Mouse (Mus musculus) erythroblast, embryonic 14.5 days (primary cell): ENCODE data around the gene Rc3h1. TPM values are rescaled to one million over a fixed set of nuclear protein-coding genes. Genes with fewer than 3 reads are reported as not detected.
"Not testable (repeated sequence)": the region's sequence is repeated elsewhere in the genome, so short reads cannot be mapped to it uniquely, and the experiment has no call there.

ENCODE experiments used
- H3K27me3 ChIP-seq: 2 replicates; pipeline ENCODE4 v1.6.1; 2012; ENCODE audit warnings: inconsistent platforms; ENCODE audit not compliant: control insufficient read depth
- H3K36me3 ChIP-seq: 2 replicates; pipeline ENCODE4 v1.6.1; 2012; ENCODE audit warnings: mild to moderate bottlenecking, inconsistent platforms; ENCODE audit not compliant: control insufficient read depth
- H3K4me1 ChIP-seq: 2 replicates; pipeline ENCODE4 v1.6.1; 2012; ENCODE audit warnings: inconsistent platforms; ENCODE audit not compliant: control insufficient read depth
- H3K4me3 ChIP-seq: replicated peaks from 2 replicates; pipeline ENCODE3; 2012; ENCODE audit warnings: moderate library complexity, mild to moderate bottlenecking, inconsistent platforms
- H3K9me3 ChIP-seq: 2 replicates; pipeline ENCODE4 v1.6.1; 2012; ENCODE audit warnings: low read length, inconsistent platforms, mixed read lengths; ENCODE audit not compliant: control insufficient read depth
- GATA1 ChIP-seq: IDR thresholded peaks from 2 replicates; pipeline ENCODE4 v1.6.1; 2012; ENCODE audit warnings: low read length, inconsistent platforms, mixed read lengths
- TAL1 ChIP-seq: IDR thresholded peaks from 3 replicates; pipeline ENCODE4 v1.6.1; 2012; ENCODE audit warnings: low read length, inconsistent platforms, mixed read lengths
- polyA plus RNA-seq: library from polyadenylated mRNA; stranded (reverse); fragments of >175 nt; gene quantifications from 2 replicates; pipeline ENCODE4 v1.2.3, GENCODE M21; 2012

Rc3h1 gene
- polyA plus RNA-seq: 0.10 and 0.13 TPM in 2 replicates

GRCm38 (mm10) chr1:160906057-160906557, at the start of gene Rc3h1:
Rc3h1 (plus strand) TSS chr1:160906418.
- Histone ChIP-seq H3K9me3 (no peaks in the 10 kb centered on the region), H3K27me3 (peaks cover 22% of the 10 kb centered on the region), H3K36me3 (peaks cover 11% of the 10 kb centered on the region), H3K4me3 (peak within 1 kb of the TSS; percentile 100), H3K4me1 (peaks cover 47% of the 10 kb centered on the region)
- TF ChIP-seq GATA1 (no peak), TAL1 (no peak)

DNA sequence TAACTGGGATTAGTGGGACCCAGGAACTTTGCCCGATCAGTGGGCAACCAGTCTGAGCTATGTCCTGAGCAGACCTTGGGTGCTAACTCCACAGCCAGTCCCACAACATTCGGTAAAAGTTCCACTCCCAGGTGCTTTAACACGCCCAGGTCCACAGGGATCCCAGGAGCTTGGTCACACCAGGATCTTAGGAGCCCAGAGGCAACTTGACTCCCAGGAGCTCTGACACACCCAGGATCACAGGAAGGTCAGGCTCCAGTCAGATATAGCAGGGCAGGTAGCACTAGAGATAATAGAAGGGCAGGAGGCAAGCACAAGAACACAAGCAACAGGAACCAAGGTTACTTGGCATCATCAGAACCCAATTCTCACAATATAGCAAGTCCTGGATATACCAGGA, 48.1 kb upstream of the Rc3h1 start:
- Histone ChIP-seq H3K27me3 (peaks cover 6% of the 10 kb centered on the region), H3K36me3 (no peaks in the 10 kb centered on the region), H3K4me3 (no peak overlapping the region), H3K4me1 (peaks cover 2% of the 10 kb centered on the region), H3K9me3 (no peaks in the 10 kb centered on the region)
- TF ChIP-seq GATA1 (no peak), TAL1 (no peak)

DNA sequence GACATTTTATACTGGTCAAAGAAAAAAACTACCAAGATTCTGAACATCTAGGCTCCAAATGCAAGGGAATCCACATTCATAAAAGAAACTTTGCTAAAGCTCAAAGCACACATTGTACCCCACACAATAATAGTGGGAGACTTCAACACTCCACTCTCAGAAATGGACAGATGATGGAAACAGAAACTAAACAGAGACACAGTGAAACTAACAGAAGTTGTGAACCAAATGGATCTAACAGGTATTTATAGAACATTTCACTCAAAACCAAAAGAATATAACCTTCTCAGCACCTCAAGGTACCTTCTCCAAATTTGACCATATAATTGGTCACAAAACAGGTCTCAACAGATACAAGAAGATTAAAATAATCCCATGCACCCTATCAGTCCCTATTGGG, 46.3 kb upstream of the Rc3h1 start:
- not testable (repeated sequence) for H3K27me3 ChIP-seq, H3K9me3 ChIP-seq, H3K4me1 ChIP-seq, H3K4me3 ChIP-seq, H3K36me3 ChIP-seq

GRCm38 (mm10) chr1:160861142-160861541, 45.1 kb upstream of the Rc3h1 start:
- no peak overlapping the region for H3K4me3 ChIP-seq
- peaks cover 11% of the 10 kb centered on the region for H3K27me3 ChIP-seq
- H3K4me1 ChIP-seq: peaks cover 2% of the 10 kb centered on the region
- no peaks in the 10 kb centered on the region for H3K36me3 ChIP-seq
- no peaks in the 10 kb centered on the region for H3K9me3 ChIP-seq
- TF ChIP-seq TAL1 (no peak), GATA1 (no peak)

DNA sequence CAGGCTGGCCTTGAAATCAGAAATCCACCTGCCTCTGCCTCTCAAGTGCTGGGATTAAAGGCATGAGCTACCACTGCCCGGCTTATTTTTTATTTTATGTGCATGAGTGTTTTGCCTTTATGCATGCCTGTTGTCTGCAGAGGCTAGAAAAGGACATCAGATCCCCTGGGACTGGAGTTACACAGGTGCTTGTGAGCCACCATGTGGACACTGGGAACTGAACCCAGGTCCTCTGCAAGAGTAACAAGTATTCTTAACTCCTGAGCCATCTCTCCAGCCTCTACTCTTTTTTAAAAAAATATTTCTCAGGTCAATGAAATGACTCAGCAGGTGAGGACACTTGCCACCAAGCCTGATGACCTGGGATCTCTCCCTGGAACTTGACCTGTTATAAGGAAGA, 44.6 kb upstream of the Rc3h1 start:
- peaks cover 2% of the 10 kb centered on the region for H3K4me1 ChIP-seq
- no peak for TF ChIP-seq TAL1
- H3K9me3 ChIP-seq: no peaks in the 10 kb centered on the region
- no peak overlapping the region for H3K4me3 ChIP-seq
- H3K27me3 ChIP-seq: peaks cover 11% of the 10 kb centered on the region
- no peaks in the 10 kb centered on the region for H3K36me3 ChIP-seq

DNA sequence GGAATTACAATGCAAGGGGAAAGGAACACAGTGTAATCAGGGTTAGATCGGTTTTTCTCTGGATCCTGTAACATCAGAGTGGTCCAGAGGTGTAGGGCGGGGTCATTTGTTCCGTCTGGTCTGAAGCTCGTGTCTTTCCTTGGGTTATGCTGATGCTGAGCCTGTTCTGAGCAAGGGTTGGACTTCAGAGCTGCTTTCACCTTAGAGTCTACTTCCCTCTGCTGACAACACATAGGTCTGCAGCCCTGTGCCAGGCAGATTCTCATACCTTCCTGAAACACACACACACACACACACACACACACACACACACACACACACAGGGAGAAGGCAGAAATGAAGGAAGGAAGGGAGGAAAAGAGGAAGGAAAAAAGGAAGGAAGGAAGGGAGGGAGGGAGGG, 43.2 kb upstream of the Rc3h1 start:
- Histone ChIP-seq H3K4me3 (no peak overlapping the region), H3K9me3 (no peaks in the 10 kb centered on the region), H3K27me3 (peaks cover 8% of the 10 kb centered on the region), H3K36me3 (no peaks in the 10 kb centered on the region), H3K4me1 (peaks cover 2% of the 10 kb centered on the region)
- TF ChIP-seq TAL1: no peak
- TF ChIP-seq GATA1: no peak

- no peaks in the 10 kb centered on the region for H3K36me3 ChIP-seq
- no peaks in the 10 kb centered on the region for H3K4me1 ChIP-seq
- H3K9me3 ChIP-seq: no peaks in the 10 kb centered on the region
- H3K27me3 ChIP-seq: peaks cover 2% of the 10 kb centered on the region
- no peak overlapping the region for H3K4me3 ChIP-seq
- TF ChIP-seq GATA1 (no peak), TAL1 (no peak)
These were observed 31.5 kb upstream of the Rc3h1 start for GRCm38 (mm10) chr1:160874757-160875156.

GRCm38 (mm10) chr1:160876968-160877367, 29.2 kb upstream of the Rc3h1 start:
- no peaks in the 10 kb centered on the region for H3K4me1 ChIP-seq

GRCm38 (mm10) chr1:160878485-160878884, 27.7 kb upstream of the Rc3h1 start:
- no peaks in the 10 kb centered on the region for H3K36me3 ChIP-seq
- peaks cover 2% of the 10 kb centered on the region for H3K27me3 ChIP-seq
- H3K4me3 ChIP-seq: no peak overlapping the region
- no peaks in the 10 kb centered on the region for H3K4me1 ChIP-seq
- TF ChIP-seq GATA1 (no peak), TAL1 (no peak)
- H3K9me3 ChIP-seq: no peaks in the 10 kb centered on the region

More at GRCm38 (mm10) chr1:160876968-160877367, 29.2 kb upstream of the Rc3h1 start:
- Histone ChIP-seq H3K4me3 (no peak overlapping the region), H3K27me3 (peaks cover 2% of the 10 kb centered on the region), H3K36me3 (no peaks in the 10 kb centered on the region), H3K9me3 (no peaks in the 10 kb centered on the region)
- TF ChIP-seq TAL1: no peak
- no peak for TF ChIP-seq GATA1

GRCm38 (mm10) chr1:160881378-160881777, 24.8 kb upstream of the Rc3h1 start:
- not testable (repeated sequence) for H3K4me3 ChIP-seq, H3K36me3 ChIP-seq, H3K4me1 ChIP-seq, H3K27me3 ChIP-seq, H3K9me3 ChIP-seq

DNA sequence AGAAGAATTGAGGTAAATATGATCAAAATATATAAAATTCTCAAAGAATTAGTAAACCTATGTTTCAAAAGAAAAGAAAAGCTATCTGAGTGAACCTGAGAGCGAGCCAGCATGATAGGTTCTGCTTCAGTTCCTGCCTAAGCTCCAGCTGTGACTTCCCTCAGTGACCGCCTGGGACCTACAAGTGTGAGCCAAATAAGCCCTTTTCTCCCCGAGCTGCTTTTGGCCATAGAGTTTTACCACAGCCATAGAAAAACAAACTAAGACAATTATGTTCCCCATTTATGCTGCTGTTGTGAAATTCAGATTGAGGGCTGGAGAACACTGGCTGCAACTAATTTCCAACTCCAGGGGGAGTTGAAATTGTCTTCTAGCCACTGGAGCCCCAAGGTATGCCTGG, 24.2 kb upstream of the Rc3h1 start:
- TF ChIP-seq TAL1: no peak
- no peak for TF ChIP-seq GATA1
- H3K4me1 ChIP-seq: no peaks in the 10 kb centered on the region
- H3K4me3 ChIP-seq: no peak overlapping the region
- no peaks in the 10 kb centered on the region for H3K9me3 ChIP-seq
- peaks cover 2% of the 10 kb centered on the region for H3K27me3 ChIP-seq
- H3K36me3 ChIP-seq: no peaks in the 10 kb centered on the region
